Mouse (Mus musculus) kidney, postnatal 10 days (tissue): ENCODE measurements around the gene Plcb3.
"Not testable (repeated sequence)": the region's sequence is repeated elsewhere in the genome, so short reads cannot be mapped to it uniquely, and the experiment has no call there.

ENCODE experiments used
- DNase-seq: peaks from one replicate; pipeline ENCODE4 v3.0.0; 2021; ENCODE audit warnings: mixed read lengths

Plcb3 gene

GRCm38 (mm10) chr19:6975537-6976521, at the start of gene Plcb3:
Gene Plcb3, minus strand, starts transcription at chr19:6976470.
- DNase-seq, result peak; percentile 75

- peak; percentile 75 for DNase-seq
These were observed 44.0 kb upstream of the Plcb3 start for GRCm38 (mm10) chr19:7020224-7020641.

GRCm38 (mm10) chr19:7019191-7019590, 42.9 kb upstream of the Plcb3 start, which contains the start of gene Fermt3:
Gene Fermt3, minus strand, starts transcription at chr19:7019469.
- DNase-seq, result peak; percentile 44

DNA sequence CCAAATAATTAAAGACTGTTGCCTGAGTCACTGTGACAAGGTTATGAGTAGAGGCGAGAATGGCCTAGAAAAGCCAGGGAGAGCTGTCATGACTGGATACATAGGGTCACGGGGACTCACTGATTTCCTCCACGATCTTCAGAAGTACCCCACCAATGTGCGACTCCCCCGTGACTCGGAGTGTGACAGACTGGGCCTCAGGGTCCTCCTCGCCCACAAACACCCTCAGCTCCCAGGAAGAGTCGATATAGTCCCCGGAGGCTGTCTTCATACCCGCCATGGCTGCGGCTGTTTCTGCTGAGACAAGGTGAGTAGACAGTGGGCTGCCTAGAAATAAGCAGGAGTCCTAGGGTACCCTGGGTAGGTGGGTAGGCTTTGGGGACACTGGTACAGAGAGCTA, 42.3 kb upstream of the Plcb3 start:
- DNase-seq, result no peak

GRCm38 (mm10) chr19:7017541-7018457, 41.5 kb upstream of the Plcb3 start:
- DNase-seq, result no peak

- no peak for DNase-seq
These were observed 38.3 kb upstream of the Plcb3 start for GRCm38 (mm10) chr19:7014481-7015135.

- DNase-seq, result no peak
These were observed 37.7 kb upstream of the Plcb3 start for GRCm38 (mm10) chr19:7013984-7014383.

DNA sequence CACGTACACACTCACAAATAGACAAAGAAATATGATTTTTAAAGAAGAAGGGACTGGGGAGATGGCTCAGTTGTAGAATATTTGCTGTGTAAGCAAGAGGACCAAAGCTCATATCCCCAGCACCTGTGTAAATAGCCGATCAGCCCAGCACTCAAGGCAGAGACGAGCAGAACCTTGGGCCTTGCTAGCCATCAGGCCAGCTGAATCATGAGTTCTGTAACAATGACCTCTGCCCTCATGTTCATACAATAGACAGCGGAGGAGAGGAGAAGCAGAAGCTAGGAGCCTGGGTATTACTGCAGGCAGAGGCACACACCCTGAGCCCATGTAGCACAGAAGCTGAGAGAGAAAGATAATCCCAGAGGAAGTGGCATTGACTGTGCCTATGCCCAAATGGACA, 36.2 kb upstream of the Plcb3 start:
- DNase-seq, result no peak

GRCm38 (mm10) chr19:7006892-7007593, 30.8 kb upstream of the Plcb3 start:
- DNase-seq, result no peak

- DNase-seq, result no peak
These were observed 23.2 kb upstream of the Plcb3 start for GRCm38 (mm10) chr19:6999360-7000063.

GRCm38 (mm10) chr19:6997721-6998290, 21.5 kb upstream of the Plcb3 start:
- no peak for DNase-seq

- peak; percentile 94 for DNase-seq
These were observed 19.7 kb upstream of the Plcb3 start, which contains the start of the genes Nudt22 and Trpt1 for GRCm38 (mm10) chr19:6996006-6996405. Gene Nudt22, minus strand, starts transcription at chr19:6996117. Gene Trpt1, plus strand, starts transcription at chr19:6996131.

- DNase-seq, result no peak
These were observed 19.2 kb upstream of the Plcb3 start for GRCm38 (mm10) chr19:6995255-6995991.

DNA sequence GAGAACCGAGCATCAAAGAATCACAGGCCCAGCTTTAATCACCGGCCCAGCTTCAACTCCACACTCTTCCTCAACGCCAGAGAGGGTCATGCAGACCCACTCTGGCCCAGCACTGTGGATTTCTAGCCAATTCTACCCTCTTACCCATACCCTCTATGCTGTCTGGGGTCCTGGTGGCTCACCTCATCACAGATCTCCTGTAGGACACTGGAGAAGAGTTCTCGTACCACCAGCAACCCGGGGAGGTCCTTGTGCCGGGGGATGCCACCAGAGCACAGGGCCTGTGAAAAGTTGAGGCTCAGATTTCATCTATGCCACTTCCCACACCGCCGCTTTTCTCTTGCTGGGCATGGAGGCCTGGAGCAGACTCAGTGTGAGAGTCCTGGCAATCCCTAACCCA, 18.2 kb upstream of the Plcb3 start:
- DNase-seq, result no peak

GRCm38 (mm10) chr19:6994002-6994401, 17.7 kb upstream of the Plcb3 start:
- no peak for DNase-seq

DNA sequence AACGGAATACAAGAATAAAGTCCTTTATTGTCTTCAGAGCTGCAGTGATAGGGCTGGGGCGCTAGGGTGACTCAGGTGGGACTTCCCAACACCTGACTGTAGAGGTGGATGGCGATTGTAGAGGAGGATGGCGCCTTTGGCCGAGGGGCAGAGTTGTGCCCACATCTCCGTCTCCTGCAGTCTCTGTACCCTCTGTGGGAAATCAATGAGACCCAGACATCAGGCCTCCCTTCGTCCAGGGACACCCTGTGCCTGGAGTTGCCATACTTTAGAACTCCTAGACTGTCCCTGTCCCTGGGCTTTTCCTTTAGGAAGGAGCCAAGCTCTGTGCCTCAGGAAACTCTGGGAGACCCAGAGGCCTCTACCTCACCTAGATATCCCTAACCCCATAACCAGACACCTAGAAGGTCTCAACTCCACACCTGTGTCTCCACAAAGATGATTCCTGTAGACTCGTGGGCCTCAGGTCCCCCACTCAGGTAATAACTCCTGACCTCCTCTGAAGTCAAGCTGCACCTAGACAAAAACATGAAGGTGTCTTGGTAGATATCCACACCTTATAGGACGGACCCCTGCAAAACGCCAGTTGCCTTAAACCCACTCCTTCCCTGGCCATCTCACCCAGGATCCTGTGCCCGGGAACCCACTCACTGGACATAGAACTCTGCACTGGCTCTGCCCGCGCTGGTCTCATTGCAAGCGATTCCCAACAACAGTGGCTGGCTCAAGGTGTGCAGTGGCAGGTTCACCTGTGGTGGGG, 16.9 kb upstream of the Plcb3 start:
- no peak for DNase-seq

DNA sequence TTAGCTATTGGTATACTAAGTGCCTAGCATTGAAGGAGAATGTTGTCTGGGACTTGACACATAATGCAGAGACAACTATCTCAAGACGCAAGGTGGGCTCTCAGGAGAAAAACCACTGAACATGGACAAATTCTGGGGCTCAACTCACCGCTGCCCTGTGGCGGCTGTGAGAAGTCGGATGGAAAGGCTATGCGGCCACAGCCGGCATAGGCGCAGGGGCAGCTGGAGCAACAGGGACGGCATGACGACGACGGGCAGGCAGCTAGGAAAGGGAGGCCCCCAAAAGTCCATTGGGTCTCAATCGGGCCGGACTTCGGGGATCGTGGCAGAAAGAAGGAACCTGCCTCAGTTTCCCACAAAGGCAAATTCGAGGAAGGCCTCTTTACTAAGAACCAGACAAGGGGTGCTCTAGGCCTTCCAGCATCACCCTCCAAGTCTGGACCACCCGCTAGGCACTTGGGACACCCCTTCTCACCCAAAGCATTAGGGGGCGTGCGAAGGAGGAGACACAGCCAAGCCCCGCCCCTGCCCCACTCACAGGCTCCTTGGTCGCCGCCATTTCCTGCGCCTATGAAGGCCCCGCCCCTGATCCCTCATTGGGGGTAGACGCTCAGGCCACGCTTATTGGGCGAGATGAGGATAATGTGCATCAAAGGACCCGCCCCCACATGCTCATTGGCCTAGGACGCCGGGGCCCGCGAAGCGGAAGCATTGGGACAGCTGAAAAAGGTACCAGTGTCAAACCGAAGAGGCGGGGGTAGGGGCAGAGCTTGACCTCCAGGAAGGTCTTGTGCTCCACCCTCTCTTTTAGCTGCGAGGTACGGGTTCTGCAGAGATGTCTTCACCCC, 16.0 kb upstream of the Plcb3 start, which contains the start of gene Dnajc4:
Gene Dnajc4 (minus strand): TSS at position 562 of the 848 bp plus-strand sequence.
- DNase-seq, result peak; percentile 98

DNA sequence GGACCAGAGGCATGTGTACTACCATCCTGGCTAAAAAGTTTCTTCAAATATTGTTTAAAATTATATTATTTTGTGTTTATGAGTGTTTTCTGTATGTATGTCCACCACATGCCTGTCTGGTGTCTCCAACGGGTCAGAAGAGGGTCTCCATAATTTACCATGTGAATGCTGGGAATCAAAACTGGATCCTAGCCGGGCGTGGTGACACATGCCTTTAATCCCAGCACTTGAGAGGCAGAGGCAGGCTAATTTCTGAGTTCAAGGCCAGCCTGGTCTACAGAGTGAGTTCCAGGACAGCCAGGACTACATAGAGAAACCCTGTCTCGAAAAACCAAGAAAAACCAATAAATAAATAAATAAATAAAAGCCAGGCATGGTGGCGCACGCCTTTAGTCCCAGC, 14.9 kb upstream of the Plcb3 start:
- DNase-seq, result not testable (repeated sequence)
